Mouse (Mus musculus): ENCODE results near the gene Cdkn3. TPM values are rescaled to one million over a fixed set of nuclear protein-coding genes. Genes with fewer than 3 reads are reported as not detected.
A peak's percentile ranks its signal among the peaks of the same experiment; 100 is the strongest.

Gene Cdkn3
- total and polyA plus RNA-seq, 2 experiments from 2014 or later: 0.71 to 5.9 TPM

- Histone ChIP-seq H3K4me2 (ENCODE audit: low read depth, low read length, poor library complexity, severe bottlenecking) (peak overlapping the region; percentile 69), H3K9ac (replicated peaks; ENCODE audit: low read length, poor library complexity, severe bottlenecking) (peak overlapping the region; percentile 97), H3K36me3 (ENCODE audit: insufficient read depth, low read length) (no peaks in the 10 kb centered on the region), H3K27ac (ENCODE audit: low read depth, low read length) (peak overlapping the region; percentile 98), H3K4me3 (ENCODE audit: low read depth, low read length) (peak overlapping the region; percentile 89), H3K9me3 (ENCODE audit: low read length) (no peaks in the 10 kb centered on the region), H3K27me3 (ENCODE audit: insufficient read depth, low read length) (no peaks in the 10 kb centered on the region), H3K4me1 (ENCODE audit: insufficient read depth, low read length) (peaks cover 5% of the 10 kb centered on the region; the same call in 1 of the 2 replicates)
- no peak for DNase-seq (ENCODE audit: low spot score)
- no peak for TF ChIP-seq CTCF (IDR thresholded peaks at IDR 0.05)
- under 1% methylated on average over 11 of the region's 11 CpGs for WGBS
- ATAC-seq (ENCODE audit: low FRiP score): peak; percentile 1; the same call in 1 of the 2 replicates
Observed at GRCm38 (mm10) chr14:46787454-46787786, 27.1 kb downstream of the Cdkn3 start.

- under 1% methylated on average over 83 of the region's 86 CpGs for WGBS
Observed at GRCm38 (mm10) chr14:46787787-46788504, 27.6 kb downstream of the Cdkn3 start, which contains the start of gene Cnih1. Gene Cnih1 (minus strand): TSS chr14:46788411.

GRCm38 (mm10) chr14:46788505-46788901 lies 28.2 kb downstream of the Cdkn3 start:
- peak overlapping the region; percentile 44; the same call in 1 of the 2 replicates for H3K27ac ChIP-seq (ENCODE audit: low read depth, low read length)
- H3K4me3 ChIP-seq (ENCODE audit: low read depth, low read length): peak overlapping the region; percentile 89
- peaks cover 5% of the 10 kb centered on the region; the same call in 1 of the 2 replicates for H3K4me1 ChIP-seq (ENCODE audit: insufficient read depth, low read length)
- ATAC-seq (ENCODE audit: low FRiP score) (no peak), DNase-seq (ENCODE audit: low spot score) (no peak)
- H3K4me2 ChIP-seq (ENCODE audit: low read depth, low read length, poor library complexity, severe bottlenecking): peak overlapping the region; percentile 38
- no peaks in the 10 kb centered on the region for H3K27me3 ChIP-seq (ENCODE audit: insufficient read depth, low read length)
- no peaks in the 10 kb centered on the region for H3K9me3 ChIP-seq (ENCODE audit: low read length)
- no peak for TF ChIP-seq CTCF (IDR thresholded peaks at IDR 0.05)
- no peaks in the 10 kb centered on the region for H3K36me3 ChIP-seq (ENCODE audit: insufficient read depth, low read length)
- no peak overlapping the region for H3K9ac ChIP-seq (replicated peaks; ENCODE audit: low read length, poor library complexity, severe bottlenecking)
- 33% methylated on average over 8 of the region's 8 CpGs for WGBS

More at GRCm38 (mm10) chr14:46787787-46788504, 27.6 kb downstream of the Cdkn3 start, which contains the start of gene Cnih1:
- peak; percentile 89 for TF ChIP-seq CTCF (IDR thresholded peaks at IDR 0.05)
- Histone ChIP-seq H3K4me2 (ENCODE audit: low read depth, low read length, poor library complexity, severe bottlenecking) (peak within 1 kb of the TSS; percentile 69), H3K9me3 (ENCODE audit: low read length) (no peaks in the 10 kb centered on the region), H3K4me1 (ENCODE audit: insufficient read depth, low read length) (peaks cover 5% of the 10 kb centered on the region; the same call in 1 of the 2 replicates), H3K27ac (ENCODE audit: low read depth, low read length) (peak within 1 kb of the TSS; percentile 98), H3K27me3 (ENCODE audit: insufficient read depth, low read length) (no peaks in the 10 kb centered on the region), H3K4me3 (ENCODE audit: low read depth, low read length) (peak within 1 kb of the TSS; percentile 89), H3K9ac (replicated peaks; ENCODE audit: low read length, poor library complexity, severe bottlenecking) (peak within 1 kb of the TSS; percentile 97), H3K36me3 (ENCODE audit: insufficient read depth, low read length) (no peaks in the 10 kb centered on the region)
- DNase-seq (ENCODE audit: low spot score): peak; percentile 94
- ATAC-seq (ENCODE audit: low FRiP score): peak; percentile 95

GRCm38 (mm10) chr14:46790303-46790702 lies 30.0 kb downstream of the Cdkn3 start:
- 69% methylated on average over 4 of the region's 4 CpGs for WGBS
- H3K27me3 ChIP-seq (ENCODE audit: insufficient read depth, low read length): no peaks in the 10 kb centered on the region
- H3K4me3 ChIP-seq (ENCODE audit: low read depth, low read length): no peak overlapping the region
- peaks cover 5% of the 10 kb centered on the region; the same call in 1 of the 2 replicates for H3K4me1 ChIP-seq (ENCODE audit: insufficient read depth, low read length)
- H3K27ac ChIP-seq (ENCODE audit: low read depth, low read length): no peak overlapping the region
- H3K9ac ChIP-seq (replicated peaks; ENCODE audit: low read length, poor library complexity, severe bottlenecking): no peak overlapping the region
- H3K36me3 ChIP-seq (ENCODE audit: insufficient read depth, low read length): no peaks in the 10 kb centered on the region
- no peak for DNase-seq (ENCODE audit: low spot score)
- TF ChIP-seq CTCF (IDR thresholded peaks at IDR 0.05): peak; percentile 58
- H3K9me3 ChIP-seq (ENCODE audit: low read length): no peaks in the 10 kb centered on the region
- H3K4me2 ChIP-seq (ENCODE audit: low read depth, low read length, poor library complexity, severe bottlenecking): no peak overlapping the region
- no peak for ATAC-seq (ENCODE audit: low FRiP score)

GRCm38 (mm10) chr14:46790723-46791122 lies 30.4 kb downstream of the Cdkn3 start:
- WGBS: 97% methylated on average over 6 of the region's 6 CpGs
- H3K9me3 ChIP-seq (ENCODE audit: low read length): no peaks in the 10 kb centered on the region
- H3K27ac ChIP-seq (ENCODE audit: low read depth, low read length): no peak overlapping the region
- no peaks in the 10 kb centered on the region for H3K27me3 ChIP-seq (ENCODE audit: insufficient read depth, low read length)
- no peak for ATAC-seq (ENCODE audit: low FRiP score)
- H3K4me1 ChIP-seq (ENCODE audit: insufficient read depth, low read length): peaks cover 5% of the 10 kb centered on the region; the same call in 1 of the 2 replicates
- DNase-seq (ENCODE audit: low spot score): no peak
- H3K36me3 ChIP-seq (ENCODE audit: insufficient read depth, low read length): no peaks in the 10 kb centered on the region
- H3K9ac ChIP-seq (replicated peaks; ENCODE audit: low read length, poor library complexity, severe bottlenecking): no peak overlapping the region
- TF ChIP-seq CTCF (IDR thresholded peaks at IDR 0.05): no peak
- H3K4me2 ChIP-seq (ENCODE audit: low read depth, low read length, poor library complexity, severe bottlenecking): no peak overlapping the region
- H3K4me3 ChIP-seq (ENCODE audit: low read depth, low read length): no peak overlapping the region

GRCm38 (mm10) chr14:46794157-46794556 lies 33.8 kb downstream of the Cdkn3 start:
- Histone ChIP-seq H3K36me3 (ENCODE audit: insufficient read depth, low read length) (no peaks in the 10 kb centered on the region), H3K9me3 (ENCODE audit: low read length) (no peaks in the 10 kb centered on the region), H3K27me3 (ENCODE audit: insufficient read depth, low read length) (no peaks in the 10 kb centered on the region), H3K9ac (replicated peaks; ENCODE audit: low read length, poor library complexity, severe bottlenecking) (no peak overlapping the region), H3K4me2 (ENCODE audit: low read depth, low read length, poor library complexity, severe bottlenecking) (no peak overlapping the region), H3K27ac (ENCODE audit: low read depth, low read length) (no peak overlapping the region), H3K4me3 (ENCODE audit: low read depth, low read length) (no peak overlapping the region), H3K4me1 (ENCODE audit: insufficient read depth, low read length) (no peaks in the 10 kb centered on the region)
- no peak for ATAC-seq (ENCODE audit: low FRiP score)
- 91% methylated on average over 5 of the region's 5 CpGs for WGBS
- no peak for TF ChIP-seq CTCF (IDR thresholded peaks at IDR 0.05)
- no peak for DNase-seq (ENCODE audit: low spot score)
